Comparison of ENCODE assay signal across 9 mouse cellular contexts in the genomic region with DNA sequence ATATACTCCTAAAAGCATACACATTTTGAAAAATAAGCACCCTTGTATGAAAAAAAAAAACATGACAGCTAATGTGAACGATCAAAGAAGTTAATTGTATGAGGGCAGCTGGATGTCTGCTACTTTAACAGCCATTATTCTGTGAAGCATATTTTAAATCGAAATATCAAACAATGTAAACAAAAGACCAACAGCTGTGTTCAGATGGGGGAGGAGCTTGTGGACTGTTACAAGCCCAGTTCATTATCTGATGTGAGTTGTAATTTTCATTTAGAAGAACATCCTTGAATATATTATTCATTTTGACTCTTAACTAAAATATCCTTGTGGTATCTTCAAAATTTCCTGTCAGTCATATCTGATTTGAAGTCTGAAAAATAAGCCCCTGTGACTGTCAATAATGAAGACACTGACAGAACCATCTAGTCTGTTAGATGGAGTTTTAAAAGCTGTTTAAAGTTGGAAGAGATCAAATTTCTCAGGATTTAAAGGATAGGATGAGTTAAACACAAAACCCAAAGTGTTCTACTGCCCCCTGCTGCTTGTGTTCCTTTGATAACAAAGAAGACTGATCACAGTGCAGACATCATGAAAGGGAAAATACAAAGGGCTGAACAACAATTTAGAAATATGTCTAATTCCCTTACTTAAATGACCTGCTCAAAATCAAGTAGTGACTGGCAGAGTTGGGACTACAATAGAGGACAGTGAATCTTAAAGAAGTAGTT. TPM values are rescaled to one million over a fixed set of nuclear protein-coding genes. Genes with fewer than 3 reads are reported as not detected.
A peak's percentile ranks its signal among the peaks of the same experiment; 100 is the strongest.
DNase-seq lines count a peak whose midpoint lies in the region; ATAC-seq and TF ChIP-seq lines count a peak whose summit lies in the region.
"Had no signal": no experiment of that assay in that cellular context is flagged by ENCODE, and none has a peak within 500 bp of the region (broad histone marks: within the 10 kb centered on the region; RNA-seq: fewer than 3 reads in every experiment).

No protein-coding gene starts in this region.

- H3K4me3 ChIP-seq in left cerebral cortex, adult 2 months: no peak overlapping the region
- no peak overlapping the region for H3K4me3 ChIP-seq in embryonic facial prominence, embryonic 14.5 days (ENCODE audit: low read depth, low read length)

- DNase-seq in cerebellum, adult 8-10 months: peak; percentile 7
- DNase-seq in cerebellum, postnatal 4 days (ENCODE audit: low spot score in 2 of 2): no peak
- DNase-seq in left cerebral cortex, adult 2 months (ENCODE audit: extremely low spot score in 1 of 2, low spot score in 2 of 2): peak; percentile 26 to 46
- DNase-seq in left cerebral cortex, adult 8-10 months (ENCODE audit: low spot score in 2 of 2): no peak
- peak; percentile 65 for DNase-seq in embryonic facial prominence, embryonic 14.5 days (ENCODE audit: low spot score)
- peak; percentile 35 to 65 for DNase-seq in left cerebral cortex, postnatal 25 days (ENCODE audit: low spot score in 2 of 2)
- peak; percentile 35 for DNase-seq in telencephalon, adult 2 months (ENCODE audit: low read depth, low spot score)
- DNase-seq in spleen, adult 12 weeks (ENCODE audit: low spot score): no peak

- no peak overlapping the region for H3K9ac ChIP-seq in embryonic facial prominence, embryonic 14.5 days (ENCODE audit: low read depth, low read length)

- no peaks in the 10 kb centered on the region for H3K4me1 ChIP-seq in embryonic facial prominence, embryonic 14.5 days (ENCODE audit: control insufficient read depth, insufficient read depth, low read length)

- peak; percentile 60 for TF ChIP-seq CTCF in left cerebral cortex, adult 2 months (IDR thresholded peaks at IDR 0.05)

- 56% methylated on average over 2 of the region's 2 CpGs for WGBS in embryonic facial prominence, embryonic 14.5 days

- ATAC-seq in embryonic facial prominence, embryonic 14.5 days (ENCODE audit: low read depth): no peak

- H3K4me2 ChIP-seq in embryonic facial prominence, embryonic 14.5 days (ENCODE audit: low read depth, low read length): no peak overlapping the region

- H3K9me3 ChIP-seq in embryonic facial prominence, embryonic 14.5 days (ENCODE audit: control insufficient read depth, low read length): no peaks in the 10 kb centered on the region

- intact Hi-C loops in left cerebral cortex, adult 2 months (cut with DNase I): no loop called here
- intact Hi-C loops in left cerebral cortex, postnatal 25 days (cut with DNase I): no loop called here

- no peaks in the 10 kb centered on the region for H3K36me3 ChIP-seq in embryonic facial prominence, embryonic 14.5 days (ENCODE audit: control insufficient read depth, insufficient read depth, low read length)

- H3K27ac ChIP-seq in left cerebral cortex, adult 2 months: no peak overlapping the region
- H3K27ac ChIP-seq in embryonic facial prominence, embryonic 14.5 days (replicated peaks; ENCODE audit: low read depth, low read length): no peak overlapping the region

- no peaks in the 10 kb centered on the region for H3K27me3 ChIP-seq in embryonic facial prominence, embryonic 14.5 days (replicated peaks; ENCODE audit: control insufficient read depth, insufficient read depth, low read length)

RNA-seq across cellular contexts. Expression of gene Tmem47, which starts 14.7 kb away (rescaled TPM):
- total RNA-seq in left cerebral cortex, adult 2 months (2021): 10 to 100 TPM; 83.0 to 87.1 TPM
- 10 to 100 TPM; 84.0 to 97.1 (median 95.0) TPM for total RNA-seq in left cerebral cortex, adult 8-10 months (2022)
- polyA plus RNA-seq in embryonic facial prominence, embryonic 14.5 days (2014; fragmentation: Nextera tagmentation; extraction: Ambion mirVana): 30.1 and 33.3 TPM in 2 replicates
- 10 to 100 TPM; 86.5 to 88.2 TPM for total RNA-seq in left cerebral cortex, postnatal 25 days (2021)
- total RNA-seq: neutrophil, adult 5-6 weeks had no signal

Comparison
In these comparisons a context has a peak if more than half of its experiments do, and no peak if none do; other contexts are left out.
1. DNase-seq: peak in cerebellum, adult 8-10 months (single experiment), left cerebral cortex, adult 2 months (2 of 2), embryonic facial prominence, embryonic 14.5 days (single experiment), left cerebral cortex, postnatal 25 days (2 of 2) and telencephalon, adult 2 months (single experiment); none in cerebellum, postnatal 4 days (0 of 2), left cerebral cortex, adult 8-10 months (0 of 2) and spleen, adult 12 weeks (single experiment).